Mouse (Mus musculus) B cell, adult 67 days (primary cell): Measurements from ENCODE around the gene Cd300c. TPM values are rescaled to one million over a fixed set of nuclear protein-coding genes. Genes with fewer than 3 reads are reported as not detected.

Experiments
- total RNA-seq, 2 experiments: library from RNA; stranded (reverse); gene quantifications; 4 replicates each; pipeline ENCODE4 v1.2.4; 2023

Gene Cd300c
- not detected for total RNA-seq

GRCm38 (mm10) chr11:114968752-114969207 lies at the start of gene Cd300c:
Cd300c (minus strand) TSS chr11:114969157.

GRCm38 (mm10) chr11:115016093-115016492 lies 47.1 kb upstream of the Cd300c start, which contains the start of gene Cd300ld2:
Cd300ld2 (minus strand) TSS chr11:115016193.

GRCm38 (mm10) chr11:115001474-115002040 lies 32.6 kb upstream of the Cd300c start, which contains the start of gene Cd300c2:
Cd300c2 (minus strand) TSS chr11:115001880.

GRCm38 (mm10) chr11:114989793-114990192 lies 20.8 kb upstream of the Cd300c start, which contains the start of gene Cd300ld:
Cd300ld (minus strand) TSS chr11:114989922.

GRCm38 (mm10) chr11:114934144-114934543 lies 34.8 kb downstream of the Cd300c start, which contains the start of gene Cd300lb:
Cd300lb (minus strand) TSS chr11:114934386.

Other genes with a start within 250 kb of the Cd300c start
- gene Dnaic2, start 241.7 kb downstream of the Cd300c start, total RNA-seq, result not detected
- 1 to 10 TPM; 5.1 to 5.3 TPM for gene Kif19a, start 203.8 kb downstream of the Cd300c start, total RNA-seq
- not detected for gene Btbd17, start 173.2 kb downstream of the Cd300c start, total RNA-seq
- gene Gpr142, start 170.2 kb downstream of the Cd300c start, total RNA-seq, result not detected
- not detected for gene Gprc5c, start 118.0 kb downstream of the Cd300c start, total RNA-seq
- gene Cd300a, start 79.1 kb downstream of the Cd300c start, total RNA-seq, result under 1 TPM; 0.30 to 0.78 TPM
- not detected for gene Cd300lb, start 34.8 kb downstream of the Cd300c start, total RNA-seq
- gene Cd300ld, start 20.8 kb upstream of the Cd300c start, total RNA-seq, result under 1 TPM; 0.59 to 0.61 TPM
- gene Cd300c2, start 32.7 kb upstream of the Cd300c start, total RNA-seq, result 1 to 10 TPM in 1 of 2 experiments, under 1 TPM in 1; 0.47 to 1.2 TPM
- gene Cd300ld2, start 47.0 kb upstream of the Cd300c start, total RNA-seq, result not detected
- gene Cd300ld4, start 57.9 kb upstream of the Cd300c start, total RNA-seq, result not detected
- gene Cd300ld5, start 68.6 kb upstream of the Cd300c start, total RNA-seq, result not detected
- not detected for gene Cd300ld3, start 79.3 kb upstream of the Cd300c start, total RNA-seq
- under 1 TPM in 1 of 2 experiments, not detected in 1; 0.67 TPM for gene Cd300e, start 93.0 kb upstream of the Cd300c start, total RNA-seq
- gene Rab37, start 122.3 kb upstream of the Cd300c start, total RNA-seq, result 1 to 10 TPM; 6.3 to 8.4 TPM
- gene Cd300lf, start 164.8 kb upstream of the Cd300c start, total RNA-seq, result 10 to 100 TPM in 1 of 2 experiments, 1 to 10 TPM in 1; 6.3 to 12.4 TPM
- 10 to 100 TPM; 83.4 to 90.5 TPM for gene Slc9a3r1, start 194.2 kb upstream of the Cd300c start, total RNA-seq
- 10 to 100 TPM; 11.5 to 20.2 TPM for gene Tmem104, start 218.3 kb upstream of the Cd300c start, total RNA-seq
- gene Nat9, start 218.7 kb upstream of the Cd300c start, total RNA-seq, result 10 to 100 TPM; 17.5 to 21.0 TPM